Mouse (Mus musculus) brown adipose tissue, adult 24 weeks (tissue): ENCODE data around the gene 3110018I06Rik. TPM values are rescaled to one million over a fixed set of nuclear protein-coding genes. Genes with fewer than 3 reads are reported as not detected.

Source experiments
- H3K27ac ChIP-seq: fragments of 200-500 bp; replicated peaks from 2 replicates; pipeline ENCODE4 v1.5.1; 2012; ENCODE audit warnings: low read depth, mild to moderate bottlenecking, low read length
- H3K4me1 ChIP-seq: fragments of 200-500 bp; 2 replicates; pipeline ENCODE4 v1.6.1; 2012; ENCODE audit warnings: low read length, mixed read lengths; ENCODE audit not compliant: control insufficient read depth, insufficient read depth, insufficient read length
- H3K4me3 ChIP-seq: fragments of 200-500 bp; 2 replicates; pipeline ENCODE4 v1.5.1; 2012; ENCODE audit warnings: low read depth, mild to moderate bottlenecking, low read length, moderate library complexity; ENCODE audit not compliant: insufficient read depth
- polyA plus RNA-seq: library from polyadenylated mRNA; stranded (reverse); fragments of >200 nt; gene quantifications from 2 replicates; pipeline ENCODE4 v1.2.4, GENCODE M21; 2012; ENCODE audit not compliant: missing spikeins, insufficient read depth, insufficient read length

3110018I06Rik gene
- not detected in 2 replicates for polyA plus RNA-seq

GRCm38 (mm10) chr12:107488371-107488770, at the start of gene 3110018I06Rik:
Gene 3110018I06Rik, plus strand, starts transcription at chr12:107488632.
- no peak within 1 kb of the TSS for H3K27ac ChIP-seq
- H3K4me3 ChIP-seq = no peak within 1 kb of the TSS

GRCm38 (mm10) chr12:107444681-107445080, 43.8 kb upstream of the 3110018I06Rik start:
- H3K4me1 ChIP-seq = no peaks in the 10 kb centered on the region
- no peak overlapping the region for H3K4me3 ChIP-seq
- H3K27ac ChIP-seq = no peak overlapping the region

More at GRCm38 (mm10) chr12:107488371-107488770, at the start of gene 3110018I06Rik:
- H3K4me1 ChIP-seq = no peaks in the 10 kb centered on the region

DNA sequence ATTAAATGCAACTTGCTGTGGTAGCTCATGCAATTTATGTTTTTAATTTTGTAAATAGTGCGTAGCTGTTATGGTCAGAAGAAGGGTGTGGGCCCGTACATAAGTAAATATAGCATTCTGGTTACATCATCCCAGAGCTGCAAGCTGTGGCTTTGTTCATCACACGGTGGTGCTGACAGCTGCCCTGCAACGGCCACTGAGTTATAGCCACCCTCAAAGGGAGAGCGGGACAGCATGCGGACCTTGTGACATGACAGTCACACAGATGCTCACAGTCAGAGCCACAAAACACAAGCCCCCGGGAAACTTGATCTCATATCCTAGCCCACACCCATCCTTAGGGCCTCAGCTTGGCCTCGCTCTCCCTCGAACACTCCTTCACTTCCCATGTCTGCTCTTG, 30.6 kb upstream of the 3110018I06Rik start:
- no peak overlapping the region for H3K27ac ChIP-seq
- H3K4me1 ChIP-seq = no peaks in the 10 kb centered on the region
- H3K4me3 ChIP-seq = no peak overlapping the region

DNA sequence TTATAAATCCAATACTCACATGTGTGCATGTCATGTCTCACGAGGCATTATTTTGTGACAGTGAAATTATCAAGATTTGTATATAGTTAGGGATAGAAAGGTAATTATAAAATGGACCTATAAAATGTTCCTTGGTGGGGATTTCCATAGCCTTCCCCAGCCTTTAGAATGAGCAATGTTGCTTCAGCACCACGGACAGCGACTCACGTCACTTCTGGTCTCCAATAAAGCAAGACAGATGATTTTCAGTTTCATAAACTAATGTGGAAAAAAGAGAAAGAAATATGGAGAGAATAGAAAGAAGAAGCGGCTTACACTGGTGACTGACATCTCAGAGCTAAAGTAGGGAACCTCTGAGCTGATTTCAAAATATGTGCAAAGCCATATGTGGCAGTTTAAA, 23.7 kb upstream of the 3110018I06Rik start:
- H3K4me3 ChIP-seq = no peak overlapping the region
- H3K27ac ChIP-seq = no peak overlapping the region
- no peaks in the 10 kb centered on the region for H3K4me1 ChIP-seq

DNA sequence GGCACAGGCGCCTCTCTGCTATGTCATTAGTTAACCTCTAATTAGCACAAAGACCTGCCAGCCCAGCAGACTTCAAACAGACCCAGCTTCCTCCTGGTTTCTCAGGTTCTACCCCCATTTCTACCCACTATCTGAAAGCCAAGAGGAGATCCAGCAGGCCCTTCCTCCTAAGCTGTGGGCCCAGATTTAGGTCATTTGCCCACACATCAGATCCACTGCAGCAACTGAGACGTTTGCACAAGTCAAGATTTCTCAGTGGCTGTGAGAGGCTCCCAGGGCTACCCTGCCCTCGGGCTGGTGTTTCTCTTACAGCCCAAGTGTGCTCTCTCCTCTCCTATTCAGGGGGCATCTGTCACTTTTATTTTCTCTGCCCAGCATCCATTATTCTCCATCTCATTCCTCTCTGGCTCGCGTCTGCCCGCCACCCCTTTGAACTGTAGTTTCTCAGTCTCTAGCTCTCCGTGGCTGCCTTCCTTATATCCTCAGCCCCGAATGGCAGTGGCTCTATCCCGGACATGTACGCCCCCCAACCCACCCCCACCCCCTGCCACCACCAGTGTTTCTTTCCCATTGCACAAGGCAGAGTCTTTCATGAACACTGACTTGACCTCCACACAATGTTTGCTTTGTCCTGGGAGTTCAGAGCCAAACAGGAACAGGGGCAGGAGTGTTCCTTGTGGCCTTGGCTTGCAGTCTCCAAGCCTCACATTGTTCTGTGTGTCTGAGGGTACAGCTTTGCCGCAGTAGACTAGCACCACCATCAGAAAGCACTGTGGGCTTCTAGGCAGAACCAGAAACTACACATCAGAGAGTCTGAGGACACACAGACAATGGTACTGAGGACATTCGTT, 11.8 kb upstream of the 3110018I06Rik start:
- no peaks in the 10 kb centered on the region for H3K4me1 ChIP-seq
- H3K27ac ChIP-seq = no peak overlapping the region
- H3K4me3 ChIP-seq = no peak overlapping the region

DNA sequence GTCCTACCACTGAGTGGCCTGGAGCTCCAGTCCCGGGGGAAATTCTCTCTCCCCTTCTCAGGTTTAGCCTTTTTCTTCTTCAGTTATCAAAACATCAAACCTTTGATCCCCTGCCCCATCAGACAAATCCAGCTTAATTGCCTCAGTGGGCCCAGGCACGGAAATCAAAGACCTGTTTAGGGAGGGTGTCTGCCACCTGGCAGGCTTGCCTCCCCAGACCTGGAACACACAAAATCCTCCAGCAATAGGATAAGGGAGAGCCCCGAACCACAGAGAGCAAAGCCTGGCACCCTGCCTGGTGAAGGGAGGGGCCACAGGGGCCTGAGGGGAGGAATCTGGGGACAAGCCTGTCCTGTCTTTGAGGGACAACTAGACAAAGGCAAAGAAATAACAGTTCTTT, 9.1 kb upstream of the 3110018I06Rik start:
- no peak overlapping the region for H3K4me3 ChIP-seq
- H3K4me1 ChIP-seq = no peaks in the 10 kb centered on the region
- no peak overlapping the region for H3K27ac ChIP-seq

GRCm38 (mm10) chr12:107483031-107483430, 5.4 kb upstream of the 3110018I06Rik start:
- H3K27ac ChIP-seq = no peak overlapping the region
- no peaks in the 10 kb centered on the region for H3K4me1 ChIP-seq
- H3K4me3 ChIP-seq = no peak overlapping the region

GRCm38 (mm10) chr12:107491344-107491743, 2.9 kb downstream of the 3110018I06Rik start:
- Histone ChIP-seq H3K4me1 (no peaks in the 10 kb centered on the region), H3K4me3 (no peak overlapping the region), H3K27ac (no peak overlapping the region)

- H3K4me1 ChIP-seq = no peaks in the 10 kb centered on the region
- H3K4me3 ChIP-seq = no peak overlapping the region
- H3K27ac ChIP-seq = no peak overlapping the region
These were observed 8.5 kb downstream of the 3110018I06Rik start for GRCm38 (mm10) chr12:107496924-107497323.

- Histone ChIP-seq H3K4me3 (no peak overlapping the region), H3K27ac (no peak overlapping the region), H3K4me1 (no peaks in the 10 kb centered on the region)
These were observed 21.3 kb downstream of the 3110018I06Rik start for GRCm38 (mm10) chr12:107509661-107510237.

DNA sequence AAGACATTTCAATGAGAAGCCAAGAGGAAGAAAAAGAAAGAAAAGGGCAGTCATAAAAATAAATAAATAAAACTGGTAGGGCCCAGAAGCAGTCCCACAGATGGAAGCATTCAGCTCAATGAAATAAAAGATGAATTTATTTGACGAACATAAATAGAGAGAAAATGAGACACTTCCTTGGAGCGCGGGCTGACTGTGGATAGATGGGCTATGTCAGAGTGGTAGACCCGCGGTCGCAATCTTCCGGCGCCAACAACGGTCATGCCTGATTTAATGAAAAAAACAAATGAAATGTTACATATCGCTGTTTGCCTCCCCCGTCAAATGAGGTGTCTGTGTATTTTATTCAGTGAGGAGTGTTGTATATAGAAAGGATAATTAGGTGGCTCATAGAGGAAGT, 22.7 kb downstream of the 3110018I06Rik start:
- no peaks in the 10 kb centered on the region for H3K4me1 ChIP-seq
- no peak overlapping the region for H3K27ac ChIP-seq
- no peak overlapping the region for H3K4me3 ChIP-seq

- Histone ChIP-seq H3K27ac (no peak overlapping the region), H3K4me1 (no peaks in the 10 kb centered on the region), H3K4me3 (no peak overlapping the region)
These were observed 28.1 kb downstream of the 3110018I06Rik start for GRCm38 (mm10) chr12:107516265-107517217.

DNA sequence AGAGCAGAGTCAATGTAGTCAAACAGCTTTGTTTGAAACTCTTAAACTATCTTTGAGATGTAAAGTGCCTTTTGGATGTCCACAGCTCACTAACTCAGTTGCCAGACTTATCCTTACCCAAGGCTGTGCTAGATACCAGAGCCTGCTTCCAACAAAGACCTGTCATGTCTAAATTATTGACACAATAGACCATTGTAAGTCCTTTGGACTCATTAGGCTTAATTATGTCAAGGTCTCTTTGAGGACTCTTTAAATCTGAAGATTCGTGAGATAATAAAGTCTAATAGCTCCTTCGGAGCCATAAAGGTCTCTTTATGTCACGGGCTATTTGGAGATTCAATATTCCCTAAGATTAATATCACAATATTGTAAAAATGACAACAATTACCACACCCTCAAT, 32.5 kb downstream of the 3110018I06Rik start:
- Histone ChIP-seq H3K27ac (no peak overlapping the region), H3K4me1 (no peaks in the 10 kb centered on the region), H3K4me3 (no peak overlapping the region)

DNA sequence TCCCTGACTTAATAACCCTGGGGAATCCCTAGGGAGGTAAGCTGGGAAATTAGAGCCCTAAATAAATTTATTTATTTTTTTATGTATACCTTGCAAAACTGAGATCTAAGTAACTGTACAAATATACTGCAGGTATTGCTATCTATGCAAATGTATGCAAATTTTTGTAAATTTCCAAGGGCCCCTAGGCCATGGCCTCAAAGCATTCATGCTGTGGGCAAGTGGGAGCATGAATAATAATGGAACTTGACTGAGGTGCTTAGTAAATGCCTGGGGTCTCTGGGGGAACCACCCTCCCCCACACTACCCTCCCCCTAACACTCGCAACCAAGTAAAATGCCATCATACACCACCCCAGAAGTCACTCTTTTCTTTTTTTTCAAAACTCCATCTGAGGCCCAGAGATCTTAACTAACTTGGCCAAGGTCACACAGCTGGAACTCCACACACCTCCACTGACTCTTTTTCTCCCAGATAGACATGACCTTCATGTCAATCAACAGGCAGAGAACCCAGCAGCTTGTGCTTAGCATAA, 40.0 kb downstream of the 3110018I06Rik start:
- H3K27ac ChIP-seq = no peak overlapping the region
- no peaks in the 10 kb centered on the region for H3K4me1 ChIP-seq
- no peak overlapping the region for H3K4me3 ChIP-seq

- no peaks in the 10 kb centered on the region for H3K4me1 ChIP-seq
- H3K27ac ChIP-seq = no peak overlapping the region
- no peak overlapping the region for H3K4me3 ChIP-seq
These were observed 44.4 kb downstream of the 3110018I06Rik start for GRCm38 (mm10) chr12:107532871-107533270.
